Mouse (Mus musculus): Measurements from ENCODE around the gene Gm8994.
"Not testable (repeated sequence)": the region's sequence is repeated elsewhere in the genome, so short reads cannot be mapped to it uniquely, and the experiment has no call there.

Gm8994 gene

DNA sequence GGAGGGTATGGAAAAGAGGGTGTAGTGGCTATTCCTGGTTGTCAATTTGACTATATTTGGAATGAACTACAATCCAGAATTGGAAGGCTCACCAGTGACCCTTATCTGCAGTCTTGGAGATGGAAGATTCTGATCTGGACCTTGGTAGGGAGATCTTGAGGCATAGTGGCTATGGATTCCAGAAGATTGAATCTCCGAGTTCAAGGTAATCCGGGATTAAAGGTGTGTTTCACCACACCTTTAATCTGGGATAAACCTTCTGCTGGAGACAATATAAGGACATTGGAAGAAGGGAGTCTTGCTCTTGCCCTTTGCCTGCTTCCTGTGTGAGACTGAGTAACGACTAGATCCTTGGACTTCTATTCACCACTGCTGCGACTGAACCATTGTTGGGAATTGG is at the start of gene Gm8994:
Gm8994 (plus strand) TSS at position 301 of the 400 bp plus-strand sequence.
- not testable (repeated sequence) for DNase-seq (ENCODE audit: low read depth, low spot score)

GRCm38 (mm10) chr6:136277685-136278084 is 49.7 kb upstream of the Gm8994 start:
- DNase-seq (ENCODE audit: low read depth, low spot score) = no peak

- no peak for DNase-seq (ENCODE audit: low read depth, low spot score)
Measured at GRCm38 (mm10) chr6:136284565-136284964, 42.8 kb upstream of the Gm8994 start.

- DNase-seq (ENCODE audit: low read depth, low spot score) = no peak
Measured at GRCm38 (mm10) chr6:136286180-136286579, 41.2 kb upstream of the Gm8994 start.

GRCm38 (mm10) chr6:136286589-136286988 is 40.8 kb upstream of the Gm8994 start:
- DNase-seq (ENCODE audit: low read depth, low spot score) = no peak

- DNase-seq (ENCODE audit: low read depth, low spot score) = no peak
Measured at GRCm38 (mm10) chr6:136291424-136291823, 35.9 kb upstream of the Gm8994 start.

DNA sequence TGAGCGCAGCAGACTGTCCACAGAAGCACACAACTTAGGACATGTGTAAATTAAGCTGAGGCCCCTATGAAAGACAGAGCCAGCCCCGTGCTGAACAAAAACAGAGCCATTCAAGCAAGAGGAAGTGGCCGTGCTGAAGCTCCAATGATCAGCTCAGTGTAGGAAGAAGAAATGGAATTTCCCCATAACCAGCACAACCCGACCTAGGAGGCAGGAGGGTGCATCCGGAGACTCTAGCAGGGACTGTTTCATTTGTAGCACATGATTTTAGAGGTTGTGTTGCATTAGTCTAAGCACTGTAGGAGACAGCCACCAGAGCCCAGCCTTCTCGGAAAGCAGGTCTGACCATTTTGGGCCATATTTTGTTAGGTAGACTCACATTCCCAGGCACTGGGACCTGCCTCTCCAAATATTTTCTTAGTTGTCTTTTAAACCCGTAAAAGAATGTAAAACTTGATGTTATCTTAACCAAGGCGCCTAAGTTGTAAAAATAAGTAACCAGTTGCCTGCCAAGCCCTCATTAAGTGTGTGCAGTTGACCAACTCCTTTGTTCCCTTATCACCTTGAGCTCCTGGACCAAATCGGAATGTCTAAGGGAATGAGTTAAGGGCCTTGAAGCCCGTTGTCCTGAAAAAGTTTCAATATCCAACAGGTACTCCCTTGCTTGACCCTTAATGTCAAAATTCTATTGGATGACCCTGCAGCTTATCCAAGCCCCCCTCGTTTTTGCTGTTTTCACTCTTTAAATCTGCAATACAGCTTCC is 35.2 kb upstream of the Gm8994 start:
- DNase-seq (ENCODE audit: low read depth, low spot score) = no peak

DNA sequence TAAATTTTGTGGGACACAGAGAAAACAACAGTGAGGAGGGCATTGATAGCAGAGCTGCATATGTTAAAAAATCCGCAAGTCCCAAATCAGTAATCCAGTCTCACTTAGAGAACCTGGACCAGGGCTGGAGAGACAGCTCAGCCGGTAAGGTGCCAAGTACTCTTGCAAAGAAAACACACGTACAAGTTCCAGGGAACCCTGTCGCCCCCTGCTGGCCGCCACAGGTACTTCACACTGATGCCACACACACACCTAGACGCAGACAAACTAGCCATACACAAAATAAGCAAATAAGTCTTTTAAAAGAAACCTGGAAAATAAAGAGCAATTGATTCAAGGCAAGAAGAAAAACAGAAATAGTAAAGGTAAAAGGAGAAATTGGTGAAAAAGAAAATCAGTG is 33.6 kb upstream of the Gm8994 start:
- DNase-seq (ENCODE audit: low read depth, low spot score) = peak; percentile 74

DNA sequence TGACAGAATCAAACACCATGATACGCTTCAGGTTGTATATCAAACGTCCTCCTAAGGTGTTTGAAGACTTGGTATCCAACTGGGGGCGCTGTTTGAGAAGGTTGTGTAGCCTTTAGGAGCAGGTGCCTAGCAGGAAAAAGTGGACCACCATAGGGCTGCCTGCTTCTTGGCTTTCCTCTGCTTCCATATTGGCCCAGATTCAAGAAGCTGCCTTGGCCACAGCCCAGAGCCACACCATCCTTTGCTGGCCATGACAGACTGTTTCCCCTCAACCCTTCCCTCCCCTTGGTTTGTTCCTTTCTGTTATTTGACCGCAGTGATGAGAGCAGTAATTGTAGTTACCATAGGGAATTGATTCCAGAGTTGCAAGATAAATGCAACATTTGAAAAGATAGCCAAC is 31.5 kb upstream of the Gm8994 start:
- DNase-seq (ENCODE audit: low read depth, low spot score) = no peak

DNA sequence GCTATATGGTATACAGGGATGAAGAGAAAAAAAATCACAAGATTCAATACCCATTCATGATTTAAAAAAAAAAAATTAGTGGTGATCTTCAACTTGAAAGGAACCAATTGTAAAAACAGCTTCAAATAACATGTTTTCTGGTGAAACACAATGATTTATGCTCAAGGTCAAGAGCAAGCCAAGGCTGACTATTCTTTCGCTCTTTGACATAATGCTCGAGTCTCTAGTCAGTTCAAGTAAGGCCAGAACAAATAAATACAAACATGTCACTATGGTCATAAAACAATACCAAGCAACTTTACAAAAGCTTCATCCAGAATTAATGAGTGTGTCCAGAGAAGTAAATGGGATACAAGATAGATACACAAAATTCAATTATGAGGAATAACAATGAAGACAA is 31.1 kb upstream of the Gm8994 start:
- DNase-seq (ENCODE audit: low read depth, low spot score) = no peak

GRCm38 (mm10) chr6:136303514-136303913 is 23.8 kb upstream of the Gm8994 start:
- DNase-seq (ENCODE audit: low read depth, low spot score) = no peak

GRCm38 (mm10) chr6:136304369-136304988 is 22.9 kb upstream of the Gm8994 start:
- no peak for DNase-seq (ENCODE audit: low read depth, low spot score)

DNA sequence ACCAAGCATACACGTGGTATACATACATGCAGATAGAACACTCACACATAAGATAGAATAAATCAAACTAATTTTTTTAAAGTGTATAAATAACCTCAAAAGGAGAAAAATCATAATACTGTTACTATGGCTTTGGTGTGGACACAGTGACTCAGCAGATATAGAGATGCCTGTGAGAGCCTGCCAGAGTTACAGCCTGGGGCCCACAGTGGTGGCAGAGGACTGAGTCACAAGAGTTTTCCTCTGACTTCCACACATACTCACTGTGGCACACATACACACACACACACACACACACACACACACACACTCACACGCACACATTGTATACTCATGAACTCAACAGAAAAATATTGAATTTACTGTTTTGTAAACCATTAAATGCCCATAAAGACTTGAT is 17.9 kb upstream of the Gm8994 start:
- DNase-seq (ENCODE audit: low read depth, low spot score) = no peak

- DNase-seq (ENCODE audit: low read depth, low spot score) = not testable (repeated sequence)
Measured at GRCm38 (mm10) chr6:136328416-136328815, 1.1 kb downstream of the Gm8994 start.

DNA sequence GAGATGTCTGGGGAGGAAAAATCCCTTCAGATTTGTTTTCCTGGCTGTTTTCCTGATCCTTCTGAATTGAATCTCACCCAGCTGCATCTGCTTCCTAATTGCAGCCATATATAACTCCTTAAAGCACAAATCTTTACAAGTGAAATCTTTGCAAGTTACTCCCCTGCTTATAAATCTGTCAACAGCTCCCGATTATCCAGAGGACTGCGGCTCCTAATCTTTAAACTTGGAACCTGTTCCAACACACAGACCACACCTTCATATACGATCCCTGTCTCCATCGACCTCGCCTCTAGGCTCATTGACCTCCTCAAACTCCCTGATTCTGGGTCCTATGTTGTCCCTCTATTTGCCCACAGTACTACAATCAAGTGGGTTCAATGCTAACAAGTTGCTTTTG is 13.3 kb downstream of the Gm8994 start:
- DNase-seq (ENCODE audit: low read depth, low spot score) = no peak

DNA sequence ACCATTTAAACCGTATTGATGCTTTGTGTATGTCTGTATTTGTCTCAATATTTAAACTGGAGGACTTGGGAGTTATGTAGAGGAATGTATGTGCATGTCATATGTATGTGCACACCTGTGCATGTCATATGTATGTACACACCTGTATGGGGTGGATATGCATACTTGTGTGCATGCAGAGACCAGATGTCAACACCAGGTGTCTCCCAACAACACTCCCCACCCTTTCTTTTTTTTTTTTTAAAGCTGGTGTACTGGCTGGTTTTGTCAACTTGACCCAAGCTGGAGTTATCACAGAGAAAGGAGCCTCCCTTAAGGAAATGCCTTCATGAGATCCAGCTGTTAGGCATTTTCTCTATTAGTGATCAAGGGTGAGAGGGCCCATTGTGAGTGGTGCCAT is 13.8 kb downstream of the Gm8994 start:
- no peak for DNase-seq (ENCODE audit: low read depth, low spot score)

- no peak for DNase-seq (ENCODE audit: low read depth, low spot score)
Measured at GRCm38 (mm10) chr6:136343868-136344267, 16.5 kb downstream of the Gm8994 start.

DNA sequence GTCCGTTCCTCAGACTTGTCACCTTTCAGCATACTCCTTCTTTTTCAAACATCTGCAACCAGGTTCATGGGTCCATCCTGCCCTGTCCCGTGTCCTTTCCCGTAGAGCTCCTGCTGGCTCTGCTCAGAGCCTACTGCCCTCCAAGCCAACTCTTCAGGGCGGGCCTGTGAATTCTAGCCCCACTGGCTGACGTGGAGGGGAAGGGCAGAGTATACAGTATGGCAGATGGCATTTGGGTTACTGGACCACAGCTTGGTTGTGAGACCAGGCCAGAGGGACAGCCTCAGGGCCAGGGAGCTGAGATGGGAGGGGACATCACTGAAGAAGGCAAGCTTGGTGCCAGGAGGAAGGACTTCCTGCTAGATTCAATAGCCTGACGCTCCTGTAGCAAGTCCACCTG is 17.7 kb downstream of the Gm8994 start:
- no peak for DNase-seq (ENCODE audit: low read depth, low spot score)

- no peak for DNase-seq (ENCODE audit: low read depth, low spot score)
Measured at GRCm38 (mm10) chr6:136345641-136346040, 18.3 kb downstream of the Gm8994 start.

DNA sequence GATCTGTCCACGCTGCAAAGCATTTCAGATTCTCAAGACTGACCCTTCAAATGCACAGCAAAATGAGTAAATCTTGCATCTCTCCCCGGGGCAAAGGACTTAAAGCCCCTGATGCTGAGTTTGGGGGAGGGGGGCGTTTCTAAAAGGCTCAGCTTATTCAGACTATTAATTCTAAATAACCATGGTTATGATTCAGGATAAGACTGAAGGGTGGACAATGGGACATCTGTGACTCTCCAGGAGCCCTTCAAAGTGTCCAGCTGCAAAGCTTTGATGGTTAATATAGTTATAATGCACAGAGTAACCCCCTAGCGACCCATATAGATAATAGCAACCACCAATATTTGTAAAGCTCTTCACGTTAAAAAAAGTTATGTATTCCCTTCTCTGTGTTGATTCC is 19.7 kb downstream of the Gm8994 start:
- no peak for DNase-seq (ENCODE audit: low read depth, low spot score)

GRCm38 (mm10) chr6:136347631-136348030 is 20.3 kb downstream of the Gm8994 start:
- no peak for DNase-seq (ENCODE audit: low read depth, low spot score)

DNA sequence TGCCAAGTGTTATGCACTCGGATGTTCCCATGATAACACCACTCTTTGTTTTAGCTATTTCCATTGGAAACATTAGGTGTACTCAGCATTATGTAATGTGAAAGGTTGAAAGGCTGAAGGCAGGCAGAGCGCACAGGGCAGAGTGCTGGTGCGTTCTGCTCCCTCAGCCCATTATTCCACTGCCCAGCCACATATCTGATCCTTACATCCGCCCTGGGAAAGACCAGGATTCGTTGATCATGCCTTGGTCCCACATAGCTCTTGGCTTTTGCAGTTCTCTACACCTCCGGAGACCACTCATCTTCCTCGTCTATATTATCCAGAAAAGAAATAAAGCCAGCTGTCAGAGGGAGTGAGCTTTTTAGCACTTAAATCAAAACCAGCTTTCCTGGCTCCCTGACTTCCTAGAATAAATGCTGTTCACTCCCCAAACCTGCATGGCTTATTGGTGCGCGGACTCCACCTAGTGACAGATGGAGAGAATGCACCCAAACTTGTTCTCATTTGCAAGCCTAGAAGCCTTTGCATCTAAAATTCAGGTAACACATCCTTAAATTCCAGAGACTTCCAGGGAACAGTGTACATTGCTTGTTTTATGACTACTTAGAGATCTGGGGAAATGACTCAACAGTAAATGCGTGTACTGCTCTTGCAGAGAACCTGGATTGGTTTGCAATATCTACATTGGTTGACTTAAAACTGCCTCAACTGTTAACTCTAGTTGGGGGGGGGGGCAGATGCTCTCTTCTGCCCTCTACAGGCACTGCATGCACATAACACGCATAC is 26.3 kb downstream of the Gm8994 start:
- DNase-seq (ENCODE audit: low read depth, low spot score) = peak; percentile 92

GRCm38 (mm10) chr6:136358471-136358870 is 31.1 kb downstream of the Gm8994 start:
- no peak for DNase-seq (ENCODE audit: low read depth, low spot score)

All from R1 (cell line).